Mouse (Mus musculus) liver, adult 2 months (tissue): ENCODE data around the gene Kcnab1. TPM values are rescaled to one million over a fixed set of nuclear protein-coding genes. Genes with fewer than 3 reads are reported as not detected.

Experiments
- DNase-seq: peaks from one replicate; pipeline ENCODE4 v3.0.0-alpha.2; 2011; ENCODE audit warnings: low read depth, low spot score; ENCODE audit errors: extremely low read depth
- H3K27ac ChIP-seq: fragments of 200-500 bp; replicated peaks from 2 replicates; pipeline ENCODE4 v1.5.1; 2012; ENCODE audit warnings: low read depth, mild to moderate bottlenecking, control low read depth, inconsistent platforms, low read length; ENCODE audit not compliant: insufficient read depth
- H3K27me3 ChIP-seq: fragments of 200-500 bp; 2 replicates; pipeline ENCODE4 v1.6.1; 2012; ENCODE audit warnings: mild to moderate bottlenecking, moderate library complexity, low read length, inconsistent platforms; ENCODE audit not compliant: control insufficient read depth, insufficient read depth
- H3K36me3 ChIP-seq: fragments of 200-500 bp; 2 replicates; pipeline ENCODE4 v1.6.1; 2012; ENCODE audit warnings: low read length, inconsistent platforms; ENCODE audit not compliant: control insufficient read depth, insufficient read depth
- H3K4me1 ChIP-seq: fragments of 200-500 bp; 2 replicates; pipeline ENCODE4 v1.6.1; 2011; ENCODE audit warnings: low read length; ENCODE audit not compliant: control insufficient read depth, insufficient read depth
- H3K4me3 ChIP-seq: fragments of 200-500 bp; 2 replicates; pipeline ENCODE4 v1.5.1; 2011; ENCODE audit warnings: low read depth, mild to moderate bottlenecking, control low read depth, low read length, moderate library complexity; ENCODE audit not compliant: insufficient read depth
- H3K79me2 ChIP-seq: fragments of 200-500 bp; 2 replicates; pipeline ENCODE4 v1.6.1; 2012; ENCODE audit warnings: inconsistent platforms, mild to moderate bottlenecking, low read length, moderate library complexity; ENCODE audit not compliant: control insufficient read depth, insufficient read depth
- H3K9ac ChIP-seq: fragments of 200-500 bp; 2 replicates; pipeline ENCODE4 v1.6.1; 2012; ENCODE audit warnings: low read depth, mild to moderate bottlenecking, control low read depth, inconsistent platforms, low read length
- CTCF ChIP-seq: fragments of 200-500 bp; IDR thresholded peaks from 2 replicates; pipeline ENCODE4 v1.5.1; 2011; ENCODE audit warnings: low read depth, low read length, control low read depth
- POLR2A ChIP-seq: fragments of 200-500 bp; IDR thresholded peaks from 2 replicates; pipeline ENCODE4 v1.6.1; 2011; ENCODE audit warnings: low read length, control low read depth; ENCODE audit not compliant: insufficient read depth; ENCODE audit errors: extremely low read depth
- WGBS: fragments of 180-500 bp; shearing (Covaris S2); methylation state at CpG from one replicate; pipeline ENCODE4 v1.1.7; 2018; 5-methylcytosine and 5-hydroxymethylcytosine counted together
- polyA plus RNA-seq: library from polyadenylated mRNA; depleted of rRNA; stranded (reverse); fragments of >200 nt; gene quantifications from 2 replicates; pipeline ENCODE4 v1.2.3, GENCODE M21; 2012
- total RNA-seq: library from RNA; depleted of rRNA; stranded (reverse); fragments of >200 nt; gene quantifications from 2 replicates; pipeline ENCODE4 v1.2.3, GENCODE M21; 2014

Kcnab1 gene
- total and polyA plus RNA-seq, 2 experiments = 0.06 to 0.28 TPM

DNA sequence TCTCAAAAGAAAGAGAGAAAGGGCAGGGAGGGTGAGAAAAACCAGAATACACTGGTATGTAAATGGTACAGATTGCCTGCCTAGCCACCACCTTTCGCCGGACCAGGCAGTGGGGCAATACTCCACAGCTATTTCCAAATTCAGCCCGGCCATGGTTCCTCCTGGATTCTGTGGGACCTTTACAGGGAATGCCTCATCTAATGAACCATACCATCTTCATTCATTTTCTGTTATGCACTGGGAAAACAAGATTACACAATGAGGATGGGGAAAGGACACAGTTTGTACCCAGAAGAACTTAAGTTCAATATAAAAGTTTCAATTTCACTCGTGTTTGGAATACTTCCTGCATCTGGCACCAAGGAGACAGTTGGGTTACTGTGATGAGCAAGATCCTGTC lies 263.4 kb downstream of the Kcnab1 start:
- H3K4me3 ChIP-seq = no peak overlapping the region
- 25% methylated on average over 4 of the region's 4 CpGs for WGBS

GRCm38 (mm10) chr3:65373594-65374182 lies 264.5 kb downstream of the Kcnab1 start:
- Histone ChIP-seq H3K9ac (no peak overlapping the region), H3K79me2 (0 out of 2 replicates have a peak, but pooled peaks cover 3% of the 10 kb centered on the region), H3K4me3 (no peak overlapping the region), H3K27me3 (no peaks in the 10 kb centered on the region), H3K36me3 (peaks cover 16% of the 10 kb centered on the region), H3K4me1 (peaks cover 2% of the 10 kb centered on the region), H3K27ac (no peak overlapping the region)
- TF ChIP-seq CTCF (no peak), POLR2A (no peak)
- WGBS = 92% methylated on average over 5 of the region's 5 CpGs
- DNase-seq = no peak

More for the DNA sequence above, 263.4 kb downstream of the Kcnab1 start:
- Histone ChIP-seq H3K27ac (no peak overlapping the region), H3K4me1 (peaks cover 2% of the 10 kb centered on the region), H3K79me2 (0 out of 2 replicates have a peak, but pooled peaks cover 3% of the 10 kb centered on the region), H3K36me3 (peaks cover 10% of the 10 kb centered on the region), H3K9ac (no peak overlapping the region), H3K27me3 (no peaks in the 10 kb centered on the region)
- peak; percentile 68 for DNase-seq
- TF ChIP-seq CTCF = no peak
- TF ChIP-seq POLR2A = no peak

DNA sequence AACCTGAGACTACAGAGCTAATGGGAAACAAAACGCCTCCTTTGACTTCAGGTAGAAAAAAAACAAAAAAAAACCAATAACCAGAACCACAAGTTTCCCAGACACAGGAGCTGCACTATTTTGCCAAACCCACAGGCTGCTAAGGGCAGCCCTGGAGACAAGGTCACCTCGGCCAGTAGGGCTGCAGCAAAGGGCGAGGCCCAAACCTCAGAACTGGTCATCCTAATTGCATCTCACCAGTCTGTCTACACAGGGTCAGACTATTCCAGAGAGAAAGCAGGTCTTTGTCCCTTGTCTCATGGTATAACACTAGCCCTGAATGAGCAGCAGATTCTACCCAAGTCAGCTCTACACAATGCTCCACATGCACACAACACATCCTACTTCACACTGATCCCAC lies 265.5 kb downstream of the Kcnab1 start:
- Histone ChIP-seq H3K27me3 (no peaks in the 10 kb centered on the region), H3K36me3 (peaks cover 19% of the 10 kb centered on the region), H3K27ac (no peak overlapping the region), H3K4me3 (no peak overlapping the region), H3K79me2 (0 out of 2 replicates have a peak, but pooled peaks cover 3% of the 10 kb centered on the region), H3K9ac (no peak overlapping the region), H3K4me1 (peaks cover 2% of the 10 kb centered on the region)
- TF ChIP-seq CTCF (no peak), POLR2A (no peak)
- WGBS = 84% methylated on average over 3 of the region's 3 CpGs
- DNase-seq = no peak

DNA sequence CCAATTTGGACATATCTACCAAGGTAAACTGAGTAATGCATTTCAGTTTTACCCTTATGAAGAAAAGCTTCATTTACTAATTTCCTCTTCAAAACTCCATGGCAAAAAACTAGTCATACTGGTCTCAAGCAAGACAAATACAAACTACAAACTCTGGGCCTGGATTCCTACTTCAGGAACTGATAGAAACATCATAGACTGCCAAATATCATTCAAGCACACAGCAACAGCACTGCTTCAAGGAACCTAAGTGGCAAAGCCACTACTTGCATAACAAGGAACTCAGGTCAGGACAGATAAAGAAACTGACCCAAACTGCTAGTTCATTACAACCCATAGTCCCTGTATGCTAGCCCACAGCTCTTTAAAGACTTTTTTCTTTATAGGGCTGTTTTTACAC lies 269.5 kb downstream of the Kcnab1 start:
- H3K4me1 ChIP-seq = no peaks in the 10 kb centered on the region; the same call in none of the 2 replicates
- H3K36me3 ChIP-seq = peaks cover 37% of the 10 kb centered on the region
- no peak overlapping the region for H3K27ac ChIP-seq
- DNase-seq = no peak
- no peaks in the 10 kb centered on the region for H3K27me3 ChIP-seq
- H3K4me3 ChIP-seq = no peak overlapping the region
- peaks cover 3% of the 10 kb centered on the region; the same call in 1 of the 2 replicates for H3K79me2 ChIP-seq
- TF ChIP-seq CTCF (no peak), POLR2A (no peak)
- H3K9ac ChIP-seq = no peak overlapping the region

DNA sequence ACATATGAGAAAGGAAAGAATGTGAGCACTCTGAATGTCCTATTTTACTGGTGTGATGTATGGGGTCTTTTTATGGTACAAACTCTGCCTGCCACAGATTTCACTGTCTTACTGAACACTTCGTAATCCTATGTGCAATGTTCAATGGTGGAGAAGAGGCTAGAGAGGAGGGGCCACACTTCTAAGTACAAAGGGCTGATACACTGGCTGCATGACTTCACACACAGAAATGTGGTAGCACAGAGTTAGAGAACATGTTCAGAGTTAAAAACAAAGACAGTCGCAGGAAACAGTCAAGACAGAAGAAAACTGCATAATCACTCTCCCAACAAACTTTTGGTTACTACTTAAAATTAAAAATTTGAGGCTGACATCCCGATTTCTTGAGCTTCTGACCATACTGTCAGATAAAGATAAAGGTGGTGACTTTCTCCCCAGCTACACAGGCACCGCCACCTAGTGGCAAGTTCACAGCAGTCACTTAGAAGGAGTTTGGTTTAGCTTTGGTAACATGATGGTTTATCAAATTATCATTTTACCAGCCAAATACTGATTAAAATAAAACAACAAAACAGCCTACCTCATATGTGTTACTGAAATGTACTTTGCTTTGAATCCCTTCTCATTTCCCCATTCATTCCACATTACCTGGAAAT lies 270.8 kb downstream of the Kcnab1 start:
- no peak overlapping the region for H3K4me3 ChIP-seq
- TF ChIP-seq CTCF (peak; percentile 62; the same call in 1 of the 2 replicates), POLR2A (no peak)
- no peak overlapping the region for H3K27ac ChIP-seq
- H3K9ac ChIP-seq = no peak overlapping the region
- peak; percentile 44 for DNase-seq
- H3K79me2 ChIP-seq = peaks cover 3% of the 10 kb centered on the region; the same call in 1 of the 2 replicates
- WGBS = 63% methylated on average over 4 of the region's 4 CpGs
- H3K27me3 ChIP-seq = no peaks in the 10 kb centered on the region
- H3K4me1 ChIP-seq = no peaks in the 10 kb centered on the region; the same call in 1 of the 2 replicates
- peaks cover 47% of the 10 kb centered on the region for H3K36me3 ChIP-seq

DNA sequence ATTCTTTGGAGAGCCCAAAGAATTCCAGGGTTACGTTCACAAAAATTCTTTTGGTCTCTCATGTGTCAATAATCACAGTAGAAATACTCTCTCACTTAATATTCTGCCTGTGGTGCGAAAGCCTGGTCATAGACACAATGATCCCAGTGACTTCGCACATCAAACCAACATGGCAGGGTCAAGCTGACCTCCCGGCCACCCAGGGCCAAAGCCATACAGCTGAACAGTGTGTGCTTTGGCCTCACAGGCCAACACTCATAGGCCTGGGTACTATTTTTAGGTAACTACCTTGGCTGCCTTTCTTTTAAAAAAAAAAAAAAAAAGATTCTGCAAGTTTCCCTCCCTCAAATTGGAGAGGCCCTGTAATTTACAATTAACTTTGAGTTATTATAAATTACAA lies 271.9 kb downstream of the Kcnab1 start:
- Histone ChIP-seq H3K36me3 (peaks cover 55% of the 10 kb centered on the region), H3K27ac (no peak overlapping the region), H3K4me1 (no peaks in the 10 kb centered on the region; the same call in 1 of the 2 replicates), H3K79me2 (peaks cover 3% of the 10 kb centered on the region; the same call in 1 of the 2 replicates), H3K27me3 (no peaks in the 10 kb centered on the region), H3K4me3 (no peak overlapping the region), H3K9ac (no peak overlapping the region)
- no peak for DNase-seq
- TF ChIP-seq POLR2A (no peak), CTCF (no peak)
- WGBS = 71% methylated on average over 4 of the region's 4 CpGs
